Mouse (Mus musculus) bone marrow, adult 2 months (tissue): ENCODE results near the gene Cpn2.

ENCODE experiments used
- CTCF ChIP-seq: fragments of 200-500 bp; IDR thresholded peaks from 2 replicates; pipeline ENCODE4 v1.5.1; 2011; ENCODE audit warnings: low read length, control low read depth; ENCODE audit not compliant: control insufficient read depth, insufficient read depth
- POLR2A ChIP-seq: fragments of 200-500 bp; IDR thresholded peaks from 2 replicates; pipeline ENCODE4 v1.6.1; 2011; ENCODE audit warnings: low read depth, mild to moderate bottlenecking, control low read depth, low read length, borderline replicate concordance; ENCODE audit not compliant: control insufficient read depth

- TF ChIP-seq CTCF = no peak
- TF ChIP-seq POLR2A = no peak
These were observed 31.7 kb downstream of the Cpn2 start for GRCm38 (mm10) chr16:30235577-30235976.
